Mouse (Mus musculus) forebrain, embryonic 14.5 days (tissue): Measurements from ENCODE around the gene Ppp1r13b. TPM values are rescaled to one million over a fixed set of nuclear protein-coding genes. Genes with fewer than 3 reads are reported as not detected.

Experiments used
- ATAC-seq: fragments of 200-750 bp; cut with Nextera tagmentation; 2 replicates; pipeline ENCODE4 v1.8.0; 2017; ENCODE audit warnings: mild to moderate bottlenecking, moderate library complexity
- DNase-seq: peaks from one replicate; pipeline ENCODE4 v3.0.0-alpha.2; 2015; ENCODE audit warnings: low spot score
- H3K27ac ChIP-seq: fragments of 300-500 bp; sonication (generic); 2 replicates; pipeline ENCODE4 v1.5.1; 2014; ENCODE audit warnings: low read depth, mild to moderate bottlenecking, control low read depth, low read length, moderate library complexity
- H3K27me3 ChIP-seq: fragments of 300-500 bp; sonication (generic); replicated peaks from 2 replicates; pipeline ENCODE4 v1.6.1; 2014; ENCODE audit warnings: low read length, control low read depth, mixed read lengths; ENCODE audit not compliant: control insufficient read depth, insufficient read depth
- H3K36me3 ChIP-seq: fragments of 300-500 bp; sonication (generic); 2 replicates; pipeline ENCODE4 v1.6.1; 2014; ENCODE audit warnings: low read length, control low read depth; ENCODE audit not compliant: control insufficient read depth, insufficient read depth
- H3K4me1 ChIP-seq: fragments of 300-500 bp; sonication (generic); 2 replicates; pipeline ENCODE4 v1.6.1; 2014; ENCODE audit warnings: antibody characterized with exemption, low read length, control low read depth; ENCODE audit not compliant: control insufficient read depth, insufficient read depth
- H3K4me2 ChIP-seq: fragments of 300-500 bp; sonication (generic); 2 replicates; pipeline ENCODE4 v1.6.1; 2014; ENCODE audit warnings: mild to moderate bottlenecking, control low read depth, low read length
- H3K4me3 ChIP-seq: fragments of 300-500 bp; sonication (generic); 2 replicates; pipeline ENCODE4 v1.5.1; 2014; ENCODE audit warnings: low read depth, low read length, control low read depth
- H3K9ac ChIP-seq: fragments of 300-500 bp; sonication (generic); 2 replicates; pipeline ENCODE4 v1.6.1; 2014; ENCODE audit warnings: mild to moderate bottlenecking, low read length, control low read depth, moderate library complexity
- H3K9me3 ChIP-seq: fragments of 300-500 bp; sonication (generic); replicated peaks from 2 replicates; pipeline ENCODE4 v1.6.1; 2016; ENCODE audit warnings: low read length, control low read depth, mixed read lengths; ENCODE audit not compliant: control insufficient read depth
- WGBS: fragments of 180-500 bp; shearing (Covaris S2); extraction: QIAGEN DNeasy Blood & Tissue Kit; methylation state at CpG from one replicate; pipeline ENCODE4 v1.1.7; 2014; 5-methylcytosine and 5-hydroxymethylcytosine counted together
- polyA plus RNA-seq: library from polyadenylated mRNA; unstranded; fragments of >200 nt; fragmentation: Nextera tagmentation; extraction: Ambion mirVana; gene quantifications from 2 replicates; pipeline ENCODE4 v1.2.1, GENCODE M21; 2014

Ppp1r13b gene
- polyA plus RNA-seq, 1 experiment from 2014 or later, result 12.5 TPM

GRCm38 (mm10) chr12:111943421-111944064 is 35.6 kb upstream of the Ppp1r13b start:
- no peak overlapping the region for H3K4me3 ChIP-seq
- H3K27me3 ChIP-seq, result no peaks in the 10 kb centered on the region
- H3K4me2 ChIP-seq, result no peak overlapping the region
- 54% methylated on average over 10 of the region's 10 CpGs for WGBS
- ATAC-seq, result no peak
- no peaks in the 10 kb centered on the region for H3K36me3 ChIP-seq
- no peaks in the 10 kb centered on the region for H3K9me3 ChIP-seq
- 0 out of 2 replicates have a peak overlapping the region, but pooled peaks have one; percentile 9 for H3K27ac ChIP-seq
- H3K9ac ChIP-seq, result no peak overlapping the region
- no peaks in the 10 kb centered on the region for H3K4me1 ChIP-seq
- no peak for DNase-seq

DNA sequence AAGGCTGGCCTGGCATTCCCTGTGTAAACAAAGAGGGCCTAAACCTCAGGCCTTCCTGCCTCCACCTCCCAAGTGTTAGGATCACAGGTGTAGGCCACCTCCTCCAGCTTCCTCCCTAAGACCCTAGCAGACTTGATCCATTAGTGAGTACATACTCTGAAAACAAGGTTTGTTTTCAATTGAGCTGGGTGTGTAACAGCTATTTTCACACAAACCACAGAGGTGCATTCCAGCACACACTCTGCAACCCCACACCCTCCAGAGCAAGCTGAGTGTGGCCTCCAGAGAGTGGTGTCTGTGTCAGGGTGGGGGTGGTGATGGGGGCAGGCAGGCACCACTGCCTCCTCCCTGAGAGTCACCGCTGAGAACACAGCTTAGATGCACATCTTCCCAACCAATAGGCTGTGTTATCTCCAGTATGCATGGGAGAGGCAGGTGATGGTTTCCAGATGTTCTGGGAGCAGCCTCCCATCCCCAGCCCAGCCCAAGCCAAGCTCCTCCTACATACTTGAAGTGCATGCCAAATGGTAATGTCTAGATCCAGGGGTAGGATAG is 30.8 kb upstream of the Ppp1r13b start:
- Histone ChIP-seq H3K9me3 (no peaks in the 10 kb centered on the region), H3K9ac (no peak overlapping the region), H3K36me3 (no peaks in the 10 kb centered on the region), H3K4me1 (peaks cover 9% of the 10 kb centered on the region), H3K4me2 (no peak overlapping the region), H3K27ac (no peak overlapping the region), H3K27me3 (no peaks in the 10 kb centered on the region), H3K4me3 (no peak overlapping the region)
- WGBS, result 78% methylated on average over 1 of the region's 1 CpGs
- DNase-seq (no peak), ATAC-seq (no peak)

DNA sequence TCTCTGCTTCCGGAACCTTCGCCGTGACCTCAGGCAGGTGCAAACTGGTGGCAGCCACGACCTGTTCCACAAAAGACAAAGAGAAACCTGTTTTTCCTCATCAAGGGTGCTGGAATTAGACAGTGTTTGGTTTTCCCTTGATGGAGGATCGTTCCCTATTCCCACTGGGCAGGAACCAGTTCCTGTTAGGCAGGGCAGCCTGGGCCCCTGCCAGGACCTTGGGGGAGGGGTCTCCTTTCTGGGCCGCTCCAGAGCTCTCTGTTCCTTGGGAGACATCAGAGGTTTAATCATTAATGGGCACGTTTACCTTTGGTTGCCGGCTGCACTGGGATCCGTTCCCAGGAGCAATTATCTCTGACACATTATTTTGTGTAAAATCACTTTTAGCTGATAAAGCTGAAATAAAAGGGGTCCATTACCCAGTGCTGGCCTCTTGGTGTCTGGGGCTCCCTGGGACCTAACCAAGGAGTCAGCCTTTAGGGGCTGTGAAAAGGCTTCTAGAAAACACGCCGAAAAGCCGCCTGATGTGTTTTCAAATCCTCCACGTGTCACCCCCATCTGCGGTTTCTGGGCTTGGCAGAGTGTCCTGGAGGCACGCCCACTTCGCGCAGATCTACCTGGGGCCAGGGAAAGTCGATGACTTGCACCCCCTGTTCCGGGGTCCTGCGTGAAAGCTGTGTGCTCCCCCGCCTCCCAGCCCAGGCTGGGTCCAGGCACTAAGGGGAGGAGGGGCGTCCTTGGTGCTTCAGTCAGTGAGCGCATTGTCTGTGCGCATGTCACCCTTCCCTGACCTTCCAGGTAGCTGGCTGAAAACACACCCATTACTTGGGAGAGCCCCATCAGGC is 29.0 kb upstream of the Ppp1r13b start:
- H3K27ac ChIP-seq, result no peak overlapping the region; the same call in 1 of the 2 replicates
- peaks cover 9% of the 10 kb centered on the region for H3K4me1 ChIP-seq
- no peaks in the 10 kb centered on the region for H3K9me3 ChIP-seq
- peak overlapping the region; percentile 9; the same call in 1 of the 2 replicates for H3K4me2 ChIP-seq
- DNase-seq (peak; percentile 82), ATAC-seq (peak; percentile 64)
- H3K36me3 ChIP-seq, result no peaks in the 10 kb centered on the region
- no peak overlapping the region; the same call in 1 of the 2 replicates for H3K9ac ChIP-seq
- no peak overlapping the region for H3K4me3 ChIP-seq
- 26% methylated on average over 24 of the region's 24 CpGs for WGBS
- H3K27me3 ChIP-seq, result no peaks in the 10 kb centered on the region

- no peak for ATAC-seq
- no peak overlapping the region for H3K4me2 ChIP-seq
- H3K4me1 ChIP-seq, result peaks cover 9% of the 10 kb centered on the region
- H3K4me3 ChIP-seq, result no peak overlapping the region
- H3K36me3 ChIP-seq, result no peaks in the 10 kb centered on the region
- H3K9me3 ChIP-seq, result no peaks in the 10 kb centered on the region
- H3K9ac ChIP-seq, result no peak overlapping the region
- no peaks in the 10 kb centered on the region for H3K27me3 ChIP-seq
- 75% methylated on average over 2 of the region's 2 CpGs for WGBS
- DNase-seq, result no peak
- no peak overlapping the region for H3K27ac ChIP-seq
Measured at GRCm38 (mm10) chr12:111933971-111934370, 26.1 kb upstream of the Ppp1r13b start.

DNA sequence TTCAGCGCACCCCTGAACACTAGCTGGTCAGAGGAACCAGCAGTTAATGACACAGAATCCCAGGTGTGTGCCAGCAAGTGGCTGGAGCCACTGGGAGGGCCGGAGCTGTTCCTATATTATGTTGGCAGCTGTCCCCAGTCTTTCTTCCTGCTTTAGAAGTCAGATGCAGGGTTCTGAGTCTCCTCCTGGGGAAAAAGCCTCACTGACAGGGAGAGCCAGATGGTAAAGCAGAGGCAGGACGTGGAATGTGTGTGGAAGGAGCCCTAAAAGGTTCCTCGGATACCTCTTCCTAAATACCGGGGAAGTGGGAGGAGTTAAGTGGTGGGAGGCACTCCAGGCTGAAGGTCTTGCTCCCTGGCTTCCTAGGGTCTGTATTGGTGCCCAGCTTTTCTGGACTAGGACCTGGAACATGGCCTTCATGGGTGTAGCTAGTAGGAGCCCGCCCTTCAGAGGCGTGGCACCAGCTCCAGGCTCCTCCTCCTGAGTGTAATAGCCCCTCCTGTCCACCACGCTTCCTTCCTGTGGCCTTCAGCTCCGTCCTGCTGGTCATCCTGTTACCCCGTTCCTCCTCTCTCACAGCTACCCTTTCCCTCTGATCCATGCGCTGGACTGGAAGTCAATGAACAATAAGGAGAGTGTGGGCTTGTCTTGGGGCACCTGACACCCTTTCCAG is 25.3 kb upstream of the Ppp1r13b start:
- H3K36me3 ChIP-seq, result no peaks in the 10 kb centered on the region
- no peak overlapping the region for H3K4me3 ChIP-seq
- WGBS, result 60% methylated on average over 11 of the region's 11 CpGs

DNA sequence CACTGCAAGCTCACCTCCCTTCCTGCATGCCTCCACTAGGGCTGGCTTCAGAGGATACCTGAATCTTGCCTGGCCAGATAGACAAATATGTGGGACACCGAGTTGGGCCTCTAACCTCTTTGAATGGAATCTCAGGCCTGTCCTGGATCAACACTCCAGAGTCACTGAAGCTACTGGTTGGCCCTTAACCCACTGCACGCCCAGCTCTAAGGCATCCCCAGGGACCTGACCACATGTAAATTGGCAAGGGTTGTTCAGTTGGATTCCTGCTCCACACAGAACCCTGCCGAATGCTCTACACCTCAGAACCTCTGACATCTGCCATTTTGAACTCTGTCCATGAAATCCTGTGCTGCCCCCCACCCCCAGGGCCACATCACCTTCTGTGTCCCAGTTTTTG is 24.6 kb upstream of the Ppp1r13b start:
- H3K4me3 ChIP-seq, result no peak overlapping the region
- peaks cover 9% of the 10 kb centered on the region for H3K4me1 ChIP-seq
- no peak overlapping the region for H3K4me2 ChIP-seq
- H3K36me3 ChIP-seq, result no peaks in the 10 kb centered on the region
- 80% methylated on average over 3 of the region's 3 CpGs for WGBS
- no peak overlapping the region for H3K27ac ChIP-seq
- no peak overlapping the region for H3K9ac ChIP-seq
- no peaks in the 10 kb centered on the region for H3K27me3 ChIP-seq
- DNase-seq, result no peak
- ATAC-seq, result no peak
- no peaks in the 10 kb centered on the region for H3K9me3 ChIP-seq

More for the DNA sequence above, 25.3 kb upstream of the Ppp1r13b start:
- Histone ChIP-seq H3K9me3 (no peaks in the 10 kb centered on the region), H3K4me1 (peaks cover 9% of the 10 kb centered on the region), H3K4me2 (no peak overlapping the region), H3K27ac (no peak overlapping the region), H3K9ac (no peak overlapping the region), H3K27me3 (no peaks in the 10 kb centered on the region)
- DNase-seq, result no peak
- ATAC-seq, result no peak

GRCm38 (mm10) chr12:111931411-111932025 is 23.6 kb upstream of the Ppp1r13b start:
- no peak overlapping the region for H3K4me2 ChIP-seq
- no peak for DNase-seq
- ATAC-seq, result no peak
- H3K27ac ChIP-seq, result no peak overlapping the region
- WGBS, result 87% methylated on average over 9 of the region's 9 CpGs
- H3K36me3 ChIP-seq, result no peaks in the 10 kb centered on the region
- H3K9ac ChIP-seq, result no peak overlapping the region
- H3K4me1 ChIP-seq, result peaks cover 7% of the 10 kb centered on the region; the same call in 1 of the 2 replicates
- no peak overlapping the region for H3K4me3 ChIP-seq
- no peaks in the 10 kb centered on the region for H3K27me3 ChIP-seq
- no peaks in the 10 kb centered on the region for H3K9me3 ChIP-seq

DNA sequence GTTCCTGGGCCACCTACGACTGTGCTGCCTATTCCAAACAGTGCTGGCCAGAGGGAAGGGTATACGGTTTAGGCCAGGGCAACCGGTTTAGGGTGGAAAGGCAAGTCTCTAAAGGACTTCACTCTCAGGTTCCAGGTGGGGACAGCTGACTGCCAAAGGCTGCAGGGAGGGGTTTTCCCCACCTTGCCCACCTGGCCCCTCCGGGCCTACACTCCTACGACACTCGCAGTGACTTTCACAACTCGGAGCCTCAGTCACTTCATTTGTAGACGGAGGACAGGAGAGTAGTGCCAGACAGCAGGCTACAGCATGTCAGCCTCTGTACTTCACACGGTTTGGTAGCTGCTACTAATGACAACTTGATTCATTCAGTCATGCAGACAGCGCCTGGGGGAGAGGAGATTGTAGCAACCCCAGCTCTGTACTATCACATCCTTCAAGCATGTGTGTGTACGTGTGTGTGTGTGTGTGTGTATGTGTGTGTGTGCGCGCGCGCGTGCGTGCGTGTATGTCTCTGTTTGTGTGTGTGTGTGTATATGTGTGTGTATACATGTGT is 20.6 kb upstream of the Ppp1r13b start:
- no peak overlapping the region for H3K4me2 ChIP-seq
- H3K36me3 ChIP-seq, result no peaks in the 10 kb centered on the region
- no peak overlapping the region for H3K4me3 ChIP-seq
- no peaks in the 10 kb centered on the region for H3K9me3 ChIP-seq
- WGBS, result 88% methylated on average over 18 of the region's 18 CpGs
- no peak for DNase-seq
- no peaks in the 10 kb centered on the region for H3K27me3 ChIP-seq
- no peak overlapping the region for H3K9ac ChIP-seq
- ATAC-seq, result no peak
- H3K4me1 ChIP-seq, result 0 out of 2 replicates have a peak, but pooled peaks cover 4% of the 10 kb centered on the region
- no peak overlapping the region for H3K27ac ChIP-seq
